Mouse (Mus musculus): Measurements from ENCODE around the gene Cpsf6. TPM values are rescaled to one million over a fixed set of nuclear protein-coding genes. Genes with fewer than 3 reads are reported as not detected.

Cpsf6 gene
- total and polyA plus RNA-seq, 3 experiments, result 177 to 285 (median 244) TPM

- ATAC-seq (ENCODE audit: extremely low read depth, insufficient number of reproducible peaks, low FRiP score, poor library complexity, severe bottlenecking) (no peak), DNase-seq (ENCODE audit: low spot score) (no peak)
- Histone ChIP-seq H3K36me3 (replicated peaks) (no peaks in the 10 kb centered on the region), H3K9me3 (replicated peaks) (no peaks in the 10 kb centered on the region), H3K4me3 (ENCODE audit: low read depth, low read length) (no peak overlapping the region), H3K27me3 (ENCODE audit: insufficient read depth, low read length) (peaks cover 21% of the 10 kb centered on the region), H3K4me1 (ENCODE audit: insufficient read depth, low read depth, low read length) (no peaks in the 10 kb centered on the region)
- no peak for TF ChIP-seq GATA2 (IDR thresholded peaks at IDR 0.05; ENCODE audit: borderline replicate concordance, low read depth, low read length)
- no peak for TF ChIP-seq GATA1 (IDR thresholded peaks at IDR 0.05; ENCODE audit: borderline replicate concordance, low read length)
- TF ChIP-seq POLR2AphosphoS5 (IDR thresholded peaks at IDR 0.05; ENCODE audit: insufficient replicate concordance, low read depth, low read length), result no peak
- TF ChIP-seq CTCF (IDR thresholded peaks at IDR 0.05; ENCODE audit: low read depth, low read length), result no peak
- TF ChIP-seq TAL1 (conservative IDR thresholded peaks at IDR 0.05; ENCODE audit: low read depth, low read length), result no peak
Measured at GRCm38 (mm10) chr10:117386981-117387380, 7.2 kb upstream of the Cpsf6 start.

GRCm38 (mm10) chr10:117386261-117386660 is 6.4 kb upstream of the Cpsf6 start:
- no peaks in the 10 kb centered on the region for H3K36me3 ChIP-seq (replicated peaks)
- DNase-seq (ENCODE audit: low spot score), result no peak
- TF ChIP-seq CTCF (IDR thresholded peaks at IDR 0.05; ENCODE audit: low read depth, low read length) (no peak), POLR2AphosphoS5 (IDR thresholded peaks at IDR 0.05; ENCODE audit: insufficient replicate concordance, low read depth, low read length) (no peak), TAL1 (conservative IDR thresholded peaks at IDR 0.05; ENCODE audit: low read depth, low read length) (no peak), GATA1 (IDR thresholded peaks at IDR 0.05; ENCODE audit: borderline replicate concordance, low read length) (no peak), GATA2 (IDR thresholded peaks at IDR 0.05; ENCODE audit: borderline replicate concordance, low read depth, low read length) (no peak)
- no peaks in the 10 kb centered on the region for H3K9me3 ChIP-seq (replicated peaks)
- no peak for ATAC-seq (ENCODE audit: extremely low read depth, insufficient number of reproducible peaks, low FRiP score, poor library complexity, severe bottlenecking)
- H3K4me3 ChIP-seq (ENCODE audit: low read depth, low read length), result no peak overlapping the region
- H3K4me1 ChIP-seq (ENCODE audit: insufficient read depth, low read depth, low read length), result no peaks in the 10 kb centered on the region
- peaks cover 21% of the 10 kb centered on the region for H3K27me3 ChIP-seq (ENCODE audit: insufficient read depth, low read length)

GRCm38 (mm10) chr10:117385431-117385830 is 5.6 kb upstream of the Cpsf6 start:
- ATAC-seq (ENCODE audit: extremely low read depth, insufficient number of reproducible peaks, low FRiP score, poor library complexity, severe bottlenecking) (no peak), DNase-seq (ENCODE audit: low spot score) (no peak)
- Histone ChIP-seq H3K9me3 (replicated peaks) (no peaks in the 10 kb centered on the region), H3K27me3 (ENCODE audit: insufficient read depth, low read length) (peaks cover 21% of the 10 kb centered on the region), H3K36me3 (replicated peaks) (no peaks in the 10 kb centered on the region), H3K4me3 (ENCODE audit: low read depth, low read length) (no peak overlapping the region), H3K4me1 (ENCODE audit: insufficient read depth, low read depth, low read length) (no peaks in the 10 kb centered on the region)
- TF ChIP-seq GATA1 (IDR thresholded peaks at IDR 0.05; ENCODE audit: borderline replicate concordance, low read length) (no peak), TAL1 (conservative IDR thresholded peaks at IDR 0.05; ENCODE audit: low read depth, low read length) (no peak), POLR2AphosphoS5 (IDR thresholded peaks at IDR 0.05; ENCODE audit: insufficient replicate concordance, low read depth, low read length) (no peak), CTCF (IDR thresholded peaks at IDR 0.05; ENCODE audit: low read depth, low read length) (no peak), GATA2 (IDR thresholded peaks at IDR 0.05; ENCODE audit: borderline replicate concordance, low read depth, low read length) (no peak)

- ATAC-seq (ENCODE audit: extremely low read depth, insufficient number of reproducible peaks, low FRiP score, poor library complexity, severe bottlenecking), result no peak
Measured at GRCm38 (mm10) chr10:117385086-117385430, 5.2 kb upstream of the Cpsf6 start.

GRCm38 (mm10) chr10:117384386-117385085 is 4.7 kb upstream of the Cpsf6 start:
- no peaks in the 10 kb centered on the region for H3K9me3 ChIP-seq (replicated peaks)
- no peak for TF ChIP-seq POLR2AphosphoS5 (IDR thresholded peaks at IDR 0.05; ENCODE audit: insufficient replicate concordance, low read depth, low read length)
- no peak overlapping the region for H3K4me3 ChIP-seq (ENCODE audit: low read depth, low read length)
- ATAC-seq (ENCODE audit: extremely low read depth, insufficient number of reproducible peaks, low FRiP score, poor library complexity, severe bottlenecking), result no peak
- no peak for DNase-seq (ENCODE audit: low spot score)
- H3K27me3 ChIP-seq (ENCODE audit: insufficient read depth, low read length), result peaks cover 16% of the 10 kb centered on the region
- peaks cover 4% of the 10 kb centered on the region; the same call in 1 of the 2 replicates for H3K4me1 ChIP-seq (ENCODE audit: insufficient read depth, low read depth, low read length)
- no peaks in the 10 kb centered on the region for H3K36me3 ChIP-seq (replicated peaks)

More at GRCm38 (mm10) chr10:117385086-117385430, 5.2 kb upstream of the Cpsf6 start:
- Histone ChIP-seq H3K4me1 (ENCODE audit: insufficient read depth, low read depth, low read length) (peaks cover under 1% of the 10 kb centered on the region; the same call in 1 of the 2 replicates), H3K36me3 (replicated peaks) (no peaks in the 10 kb centered on the region), H3K4me3 (ENCODE audit: low read depth, low read length) (no peak overlapping the region), H3K9me3 (replicated peaks) (no peaks in the 10 kb centered on the region), H3K27me3 (ENCODE audit: insufficient read depth, low read length) (peaks cover 20% of the 10 kb centered on the region)
- no peak for TF ChIP-seq CTCF (IDR thresholded peaks at IDR 0.05; ENCODE audit: low read depth, low read length)
- no peak for TF ChIP-seq GATA2 (IDR thresholded peaks at IDR 0.05; ENCODE audit: borderline replicate concordance, low read depth, low read length)
- no peak for DNase-seq (ENCODE audit: low spot score)

- H3K9me3 ChIP-seq (replicated peaks), result no peaks in the 10 kb centered on the region
- DNase-seq (ENCODE audit: low spot score) (no peak), ATAC-seq (ENCODE audit: extremely low read depth, insufficient number of reproducible peaks, low FRiP score, poor library complexity, severe bottlenecking) (no peak)
- no peak for TF ChIP-seq CTCF (IDR thresholded peaks at IDR 0.05; ENCODE audit: low read depth, low read length)
- TF ChIP-seq TAL1 (conservative IDR thresholded peaks at IDR 0.05; ENCODE audit: low read depth, low read length), result no peak
- H3K4me3 ChIP-seq (ENCODE audit: low read depth, low read length), result no peak overlapping the region
- no peaks in the 10 kb centered on the region for H3K36me3 ChIP-seq (replicated peaks)
- H3K4me1 ChIP-seq (ENCODE audit: insufficient read depth, low read depth, low read length), result peaks cover 4% of the 10 kb centered on the region; the same call in 1 of the 2 replicates
- peaks cover 14% of the 10 kb centered on the region for H3K27me3 ChIP-seq (ENCODE audit: insufficient read depth, low read length)
Measured at GRCm38 (mm10) chr10:117383941-117384340, 4.1 kb upstream of the Cpsf6 start.
